ENCODE assay signal across 9 mouse cellular contexts in the genomic region with DNA sequence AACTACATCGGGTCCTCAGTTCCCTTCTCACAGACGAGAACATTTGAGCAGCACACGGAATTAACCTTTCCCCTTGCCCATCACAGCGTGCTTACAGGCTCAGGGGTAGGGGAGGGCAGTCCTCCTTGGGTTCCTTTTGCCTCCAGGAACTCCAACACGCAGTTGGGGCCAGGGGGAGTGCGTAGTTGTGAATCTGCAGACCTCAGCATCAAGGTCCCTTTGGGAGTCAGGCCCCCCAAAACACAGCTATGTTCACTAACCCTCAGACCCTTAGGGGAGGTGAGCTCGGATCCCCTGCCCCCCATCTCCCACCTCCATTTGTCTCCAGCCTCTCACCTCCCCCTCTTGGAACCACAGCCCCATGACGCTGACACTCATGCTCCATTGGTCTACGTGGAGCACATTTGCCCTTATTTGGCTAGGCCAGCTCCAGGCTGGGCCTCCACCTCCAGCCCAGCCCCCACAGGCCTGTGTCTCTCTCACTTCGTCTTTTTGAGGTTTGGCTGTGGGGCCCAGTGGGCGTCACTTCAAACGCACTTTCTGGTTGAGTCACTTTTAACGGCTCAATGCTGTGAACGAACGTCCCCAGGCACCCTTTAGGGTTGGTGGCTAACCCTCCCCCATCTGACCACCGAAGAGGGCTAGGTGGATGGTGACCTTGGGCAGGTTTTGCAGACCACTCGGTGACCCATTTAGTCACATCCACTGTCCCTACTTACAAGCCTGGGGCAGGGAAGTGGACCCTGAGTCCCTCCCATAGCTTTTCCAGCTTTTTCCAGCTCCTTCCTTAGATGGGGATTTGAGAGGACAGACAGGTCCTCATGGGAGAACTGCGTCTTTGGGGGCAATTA. TPM values are rescaled to one million over a fixed set of nuclear protein-coding genes. Genes with fewer than 3 reads are reported as not detected.
DNase-seq lines count a peak whose midpoint lies in the region; ATAC-seq and TF ChIP-seq lines count a peak whose summit lies in the region.
"Had no signal": no experiment of that assay in that cellular context is flagged by ENCODE, and none has a peak within 500 bp of the region (broad histone marks: within the 10 kb centered on the region; RNA-seq: fewer than 3 reads in every experiment).

No protein-coding gene starts in this region.

- no peaks in the 10 kb centered on the region for H3K27me3 ChIP-seq in liver, embryonic 12.5 days (replicated peaks)
- no peaks in the 10 kb centered on the region for H3K27me3 ChIP-seq in forebrain, postnatal 0 days (ENCODE audit: insufficient read depth, low read length)
- H3K27me3 ChIP-seq in forebrain, embryonic 14.5 days (replicated peaks; ENCODE audit: control insufficient read depth, insufficient read depth, low read length) = no peaks in the 10 kb centered on the region
- H3K27me3 ChIP-seq: hindbrain, embryonic 15.5 days had no signal

- DNase-seq in testis, postnatal 14 days (ENCODE audit: low spot score) = peak; percentile 35
- no peak for DNase-seq in testis, postnatal 10 days (ENCODE audit: low spot score)
- peak; percentile 79 for DNase-seq in c-Kit-negative CD71-positive TER-119-positive erythroid progenitor cells, embryonic 14.5 days (ENCODE audit: low read depth, low spot score)
- peak; percentile 54 for DNase-seq in heart, postnatal 25 days (ENCODE audit: low spot score)
- DNase-seq in skeletal muscle tissue, adult 2 months (ENCODE audit: low read depth, low spot score) = peak; percentile 75
- no peak for DNase-seq in forebrain, postnatal 0 days
- DNase-seq in forebrain, embryonic 14.5 days (ENCODE audit: low spot score) = no peak

- H3K27ac ChIP-seq in liver, embryonic 12.5 days = peak overlapping the region; percentile 100
- H3K27ac ChIP-seq in forebrain, postnatal 0 days (ENCODE audit: low read depth, low read length) = no peak overlapping the region
- H3K27ac ChIP-seq in forebrain, embryonic 14.5 days (ENCODE audit: low read depth, low read length) = no peak overlapping the region
- H3K27ac ChIP-seq: hindbrain, embryonic 15.5 days had no signal

- intact Hi-C loops in heart, postnatal 25 days (cut with DNase I) = no loop called here

- peak overlapping the region; percentile 51 for H3K4me3 ChIP-seq in liver, embryonic 12.5 days
- H3K4me3 ChIP-seq in forebrain, postnatal 0 days (ENCODE audit: low read depth, low read length) = no peak overlapping the region
- no peak overlapping the region for H3K4me3 ChIP-seq in forebrain, embryonic 14.5 days (ENCODE audit: low read depth, low read length)
- H3K4me3 ChIP-seq: hindbrain, embryonic 15.5 days had no signal

- no peak for TF ChIP-seq CTCF in forebrain, postnatal 0 days (IDR thresholded peaks at IDR 0.05; ENCODE audit: low read depth)

- peak overlapping the region; percentile 86 for H3K9ac ChIP-seq in liver, embryonic 12.5 days
- H3K9ac ChIP-seq in forebrain, postnatal 0 days = no peak overlapping the region
- no peak overlapping the region for H3K9ac ChIP-seq in forebrain, embryonic 14.5 days (ENCODE audit: low read length)
- H3K9ac ChIP-seq: hindbrain, embryonic 15.5 days had no signal

- H3K36me3 ChIP-seq in liver, embryonic 12.5 days = peaks cover 18% of the 10 kb centered on the region
- H3K36me3 ChIP-seq in forebrain, postnatal 0 days (ENCODE audit: insufficient read depth) = peaks cover 7% of the 10 kb centered on the region
- peaks cover 8% of the 10 kb centered on the region for H3K36me3 ChIP-seq in forebrain, embryonic 14.5 days (ENCODE audit: control insufficient read depth, insufficient read depth, low read length)

- no peaks in the 10 kb centered on the region for H3K9me3 ChIP-seq in liver, embryonic 12.5 days (replicated peaks)
- H3K9me3 ChIP-seq in forebrain, postnatal 0 days (ENCODE audit: low read length) = no peaks in the 10 kb centered on the region
- no peaks in the 10 kb centered on the region for H3K9me3 ChIP-seq in forebrain, embryonic 14.5 days (replicated peaks; ENCODE audit: control insufficient read depth, low read length)
- H3K9me3 ChIP-seq: hindbrain, embryonic 15.5 days had no signal

- H3K4me2 ChIP-seq in liver, embryonic 12.5 days = peak overlapping the region; percentile 84
- no peak overlapping the region for H3K4me2 ChIP-seq in forebrain, postnatal 0 days (ENCODE audit: low read depth)
- no peak overlapping the region for H3K4me2 ChIP-seq in forebrain, embryonic 14.5 days (ENCODE audit: low read length)
- H3K4me2 ChIP-seq: hindbrain, embryonic 15.5 days had no signal

- 9% methylated on average over 18 of the region's 18 CpGs for WGBS in liver, embryonic 12.5 days (ENCODE audit: insufficient replicate concordance)
- 68% methylated on average over 18 of the region's 18 CpGs for WGBS in forebrain, postnatal 0 days
- WGBS in forebrain, embryonic 14.5 days = 65% methylated on average over 18 of the region's 18 CpGs

- ATAC-seq in liver, embryonic 12.5 days = peak; percentile 84
- ATAC-seq in forebrain, postnatal 0 days = no peak
- ATAC-seq in forebrain, embryonic 14.5 days = no peak

- H3K4me1 ChIP-seq in liver, embryonic 12.5 days = peaks cover 82% of the 10 kb centered on the region
- H3K4me1 ChIP-seq in forebrain, postnatal 0 days (ENCODE audit: insufficient read depth) = no peaks in the 10 kb centered on the region
- no peaks in the 10 kb centered on the region for H3K4me1 ChIP-seq in forebrain, embryonic 14.5 days (ENCODE audit: control insufficient read depth, insufficient read depth, low read length)
- H3K4me1 ChIP-seq: hindbrain, embryonic 15.5 days had no signal

RNA-seq across cellular contexts. Expression of a gene that starts 10.9 kb away (rescaled TPM):
- under 1 TPM; 0.14 to 0.42 TPM for total RNA-seq in heart, postnatal 25 days (2021)
- 5.9 and 6.2 TPM in 2 replicates for polyA plus RNA-seq in liver, embryonic 12.5 days (2016; fragmentation: Nextera tagmentation; extraction: Ambion mirVana)
- 119 and 199 TPM in 2 replicates for total RNA-seq in forebrain, postnatal 0 days (2014; rRNA removed)
- polyA plus RNA-seq in forebrain, postnatal 0 days (2015; fragmentation: Nextera tagmentation; extraction: Ambion mirVana) = 10.5 and 20.1 TPM in 2 replicates
- 13.5 and 20.2 TPM in 2 replicates for polyA plus RNA-seq in forebrain, embryonic 14.5 days (2014; fragmentation: Nextera tagmentation; extraction: Ambion mirVana)

RNA-seq across cellular contexts. Expression of a gene that starts 12.1 kb away (rescaled TPM):
- total RNA-seq in heart, postnatal 25 days (2021) = 10 to 100 TPM; 42.9 to 46.7 TPM
- polyA plus RNA-seq in liver, embryonic 12.5 days (2016; fragmentation: Nextera tagmentation; extraction: Ambion mirVana) = 207 and 209 TPM in 2 replicates
- total RNA-seq in forebrain, postnatal 0 days (2014; rRNA removed) = 64.9 and 78.5 TPM in 2 replicates
- 141 and 159 TPM in 2 replicates for polyA plus RNA-seq in forebrain, postnatal 0 days (2015; fragmentation: Nextera tagmentation; extraction: Ambion mirVana)
- 160 and 203 TPM in 2 replicates for polyA plus RNA-seq in forebrain, embryonic 14.5 days (2014; fragmentation: Nextera tagmentation; extraction: Ambion mirVana)

RNA-seq across cellular contexts. Expression of a gene that starts 44.0 kb away (rescaled TPM):
- not detected for total RNA-seq in heart, postnatal 25 days (2021)
- polyA plus RNA-seq in liver, embryonic 12.5 days (2016; fragmentation: Nextera tagmentation; extraction: Ambion mirVana) = 209 and 217 TPM in 2 replicates
- total RNA-seq in forebrain, postnatal 0 days (2014; rRNA removed) = 0.33 and 0.46 TPM in 2 replicates
- 0.21 TPM in 1 of 2 replicates, not detected in the other for polyA plus RNA-seq in forebrain, postnatal 0 days (2015; fragmentation: Nextera tagmentation; extraction: Ambion mirVana)
- polyA plus RNA-seq in forebrain, embryonic 14.5 days (2014; fragmentation: Nextera tagmentation; extraction: Ambion mirVana) = 0.22 and 0.23 TPM in 2 replicates

Comparison
In these comparisons a context has a peak if more than half of its experiments do, and no peak if none do; other contexts are left out.
1. DNase-seq: peak in testis, postnatal 14 days (single experiment), c-Kit-negative CD71-positive TER-119-positive erythroid progenitor cells, embryonic 14.5 days (single experiment), heart, postnatal 25 days (single experiment) and skeletal muscle tissue, adult 2 months (single experiment); none in testis, postnatal 10 days (single experiment), forebrain, postnatal 0 days (single experiment) and forebrain, embryonic 14.5 days (single experiment).
2. RNA of a gene that starts 44.0 kb away (polyA plus RNA-seq): 209 to 217 TPM in liver, embryonic 12.5 days; 0.22 to 0.23 TPM in forebrain, embryonic 14.5 days and 0.21 TPM in forebrain, postnatal 0 days; every median in the first group is over 100 times any median in the second.